Mouse (Mus musculus) adrenal gland, adult 2 months (tissue): ENCODE results near the gene Edn1. TPM values are rescaled to one million over a fixed set of nuclear protein-coding genes. Genes with fewer than 3 reads are reported as not detected.

Experiments used
- DNase-seq: peaks from one replicate; pipeline ENCODE4 v3.0.0; 2021
- long read RNA-seq: library from polyadenylated mRNA; stranded (forward); transcript quantifications from one replicate; pipeline ENCODE4 v2.0.0, GENCODE M21; 2021
- polyA plus RNA-seq: library from polyadenylated mRNA; depleted of rRNA; stranded (reverse); fragments of >200 nt; gene quantifications from 2 replicates; pipeline ENCODE4 v1.2.3, GENCODE M21; 2012; rRNA removed
- total RNA-seq, 2 experiments: library from RNA; stranded (reverse); gene quantifications; 2 replicates each; pipeline ENCODE4 v1.2.3; 2021

Edn1 gene
- total RNA-seq = 1 to 10 TPM; 1.1 to 1.6 TPM
- polyA plus RNA-seq = 0.30 and 0.46 TPM in 2 replicates
- long read RNA-seq, partial matches to known transcripts = 0 of 1 reads
- long read RNA-seq, other reads (novel, unspliced or antisense) = 0 of 1 reads

DNA sequence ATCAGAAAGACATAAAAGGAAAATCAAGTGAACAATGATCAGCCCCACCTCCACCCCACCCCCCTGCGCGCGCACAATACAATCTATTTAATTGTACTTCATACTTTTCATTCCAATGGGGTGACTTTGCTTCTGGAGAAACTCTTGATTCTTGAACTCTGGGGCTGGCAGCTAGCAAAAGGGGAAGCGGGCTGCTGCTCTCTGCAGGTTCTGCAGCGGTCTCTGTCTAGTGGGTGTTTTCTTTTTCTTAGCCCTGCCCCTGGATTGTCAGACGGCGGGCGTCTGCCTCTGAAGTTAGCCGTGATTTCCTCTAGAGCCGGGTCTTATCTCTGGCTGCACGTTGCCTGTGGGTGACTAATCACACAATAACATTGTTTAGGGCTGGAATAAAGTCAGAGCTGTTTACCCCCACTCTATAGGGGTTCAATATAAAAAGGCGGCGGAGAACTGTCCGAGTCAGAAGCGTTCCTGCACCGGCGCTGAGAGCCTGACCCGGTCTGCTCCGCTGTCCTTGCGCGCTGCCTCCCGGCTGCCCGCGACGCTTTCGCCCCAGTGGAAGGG, at the start of gene Edn1:
Edn1 (plus strand) TSS at position 316 of the 561 bp plus-strand sequence.
- peak; percentile 72 for DNase-seq

- DNase-seq = no peak
Measured at GRCm38 (mm10) chr13:42253821-42254220, 47.5 kb upstream of the Edn1 start.

- DNase-seq = no peak
Measured at GRCm38 (mm10) chr13:42255105-42255504, 46.2 kb upstream of the Edn1 start.

GRCm38 (mm10) chr13:42258422-42258821, 42.9 kb upstream of the Edn1 start:
- DNase-seq = peak; percentile 9

DNA sequence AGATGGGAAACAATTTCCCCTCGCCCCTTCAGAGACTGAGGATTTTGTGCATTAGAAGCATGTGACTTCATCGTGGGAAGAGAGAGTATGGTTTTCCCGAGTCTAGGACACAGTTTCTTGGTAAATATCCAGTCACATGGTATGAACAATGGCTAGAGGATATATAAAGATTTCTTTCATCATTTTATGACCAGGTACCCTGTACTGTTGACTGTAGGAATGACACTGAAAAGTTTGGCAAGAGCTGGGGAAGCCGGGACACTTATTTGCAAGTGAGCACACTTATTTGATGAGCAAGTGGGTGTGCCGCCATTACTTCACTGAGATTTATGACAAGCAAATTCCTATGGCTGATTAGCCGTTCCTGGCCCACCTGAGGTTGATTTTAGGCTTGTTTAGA, 40.6 kb upstream of the Edn1 start:
- DNase-seq = no peak

GRCm38 (mm10) chr13:42270051-42270450, 31.2 kb upstream of the Edn1 start:
- DNase-seq = no peak

GRCm38 (mm10) chr13:42276774-42277454, 24.4 kb upstream of the Edn1 start:
- DNase-seq = no peak

DNA sequence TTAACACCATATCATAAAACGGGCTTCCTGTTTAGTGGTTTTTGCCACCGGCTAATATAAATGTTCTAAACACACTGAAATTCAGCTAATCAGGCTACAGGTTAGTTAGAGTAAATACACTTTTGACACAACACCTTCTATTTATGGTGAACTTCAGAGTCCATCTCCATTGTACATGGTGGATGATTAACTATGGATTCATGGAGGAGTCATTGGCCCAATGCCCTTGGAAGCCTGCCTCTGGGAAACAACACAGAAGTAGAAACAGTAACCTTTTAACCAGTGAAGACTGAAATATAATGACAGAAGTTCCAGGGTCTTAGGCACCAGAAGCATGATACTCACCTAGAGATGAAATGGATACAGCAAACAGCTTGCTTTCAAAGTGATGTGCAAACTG, 23.5 kb upstream of the Edn1 start:
- DNase-seq = no peak

DNA sequence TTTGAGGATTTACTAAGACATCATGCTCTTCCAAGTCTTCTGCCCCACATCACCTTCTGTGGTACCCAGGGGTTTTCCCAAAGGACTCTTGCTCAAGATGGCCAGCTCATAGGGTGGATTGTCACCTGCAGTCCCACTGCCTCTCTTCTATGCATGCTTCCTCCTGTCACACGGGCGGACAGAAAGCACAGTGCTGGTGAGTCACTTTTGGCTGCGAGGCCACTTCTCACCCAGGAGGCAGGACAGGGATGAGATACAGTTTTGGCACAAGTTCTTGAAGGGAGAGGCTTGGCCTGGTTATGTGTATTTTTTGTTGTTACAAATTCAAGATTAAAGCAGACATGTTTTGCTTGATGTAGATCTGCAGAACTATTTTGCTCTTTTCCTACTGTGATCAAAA, 15.4 kb upstream of the Edn1 start:
- DNase-seq = peak; percentile 54

GRCm38 (mm10) chr13:42286768-42287167, 14.5 kb upstream of the Edn1 start:
- DNase-seq = no peak

DNA sequence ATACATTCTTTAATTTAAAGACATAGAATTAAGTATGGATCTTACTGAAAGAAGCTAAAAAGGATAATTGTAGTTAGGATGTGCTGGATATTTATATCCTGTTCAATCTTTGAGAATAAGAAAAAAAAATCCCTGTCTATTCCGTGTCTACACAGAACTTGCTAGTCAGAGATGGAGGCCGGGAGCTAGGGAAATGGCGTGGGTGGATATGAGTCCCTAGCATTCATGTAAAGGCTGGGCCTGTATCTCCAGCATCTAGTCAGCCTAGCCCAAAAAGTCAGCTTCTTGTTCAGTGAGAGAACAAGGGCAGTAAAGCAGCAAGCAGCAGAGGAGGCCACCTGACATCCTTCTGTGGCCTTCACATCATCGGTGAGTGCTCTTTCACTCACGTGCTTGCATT, 8.7 kb upstream of the Edn1 start:
- DNase-seq = no peak

- DNase-seq = peak; percentile 24
Measured at GRCm38 (mm10) chr13:42298302-42298701, 3.0 kb upstream of the Edn1 start.

- DNase-seq = no peak
Measured at GRCm38 (mm10) chr13:42298766-42299165, 2.5 kb upstream of the Edn1 start.

DNA sequence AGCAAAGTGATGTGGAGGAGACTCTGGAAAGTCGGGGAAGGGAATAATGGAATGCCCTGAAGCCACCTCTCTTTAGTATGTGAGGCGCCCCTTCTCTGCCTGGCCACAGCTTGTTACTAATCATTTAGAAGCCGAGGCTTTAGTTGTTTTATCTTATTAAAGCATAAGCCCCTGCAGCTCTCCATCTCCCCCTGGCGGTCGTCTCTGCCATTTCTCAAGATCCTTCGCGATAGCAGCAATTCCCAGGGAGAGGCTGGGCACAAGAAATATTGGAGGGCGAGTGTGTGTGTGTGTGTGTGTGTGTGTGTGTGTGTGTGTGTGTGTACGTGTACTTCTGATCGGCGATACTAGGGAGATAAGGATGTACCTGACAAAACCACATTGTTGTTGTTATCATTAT, 709 bp upstream of the Edn1 start:
- DNase-seq = peak; percentile 81

- DNase-seq = no peak
Measured at GRCm38 (mm10) chr13:42301961-42302861, 935 bp downstream of the Edn1 start.

GRCm38 (mm10) chr13:42303180-42303929, 2.1 kb downstream of the Edn1 start:
- peak; percentile 25 for DNase-seq

- no peak for DNase-seq
Measured at GRCm38 (mm10) chr13:42304139-42304538, 2.9 kb downstream of the Edn1 start.

DNA sequence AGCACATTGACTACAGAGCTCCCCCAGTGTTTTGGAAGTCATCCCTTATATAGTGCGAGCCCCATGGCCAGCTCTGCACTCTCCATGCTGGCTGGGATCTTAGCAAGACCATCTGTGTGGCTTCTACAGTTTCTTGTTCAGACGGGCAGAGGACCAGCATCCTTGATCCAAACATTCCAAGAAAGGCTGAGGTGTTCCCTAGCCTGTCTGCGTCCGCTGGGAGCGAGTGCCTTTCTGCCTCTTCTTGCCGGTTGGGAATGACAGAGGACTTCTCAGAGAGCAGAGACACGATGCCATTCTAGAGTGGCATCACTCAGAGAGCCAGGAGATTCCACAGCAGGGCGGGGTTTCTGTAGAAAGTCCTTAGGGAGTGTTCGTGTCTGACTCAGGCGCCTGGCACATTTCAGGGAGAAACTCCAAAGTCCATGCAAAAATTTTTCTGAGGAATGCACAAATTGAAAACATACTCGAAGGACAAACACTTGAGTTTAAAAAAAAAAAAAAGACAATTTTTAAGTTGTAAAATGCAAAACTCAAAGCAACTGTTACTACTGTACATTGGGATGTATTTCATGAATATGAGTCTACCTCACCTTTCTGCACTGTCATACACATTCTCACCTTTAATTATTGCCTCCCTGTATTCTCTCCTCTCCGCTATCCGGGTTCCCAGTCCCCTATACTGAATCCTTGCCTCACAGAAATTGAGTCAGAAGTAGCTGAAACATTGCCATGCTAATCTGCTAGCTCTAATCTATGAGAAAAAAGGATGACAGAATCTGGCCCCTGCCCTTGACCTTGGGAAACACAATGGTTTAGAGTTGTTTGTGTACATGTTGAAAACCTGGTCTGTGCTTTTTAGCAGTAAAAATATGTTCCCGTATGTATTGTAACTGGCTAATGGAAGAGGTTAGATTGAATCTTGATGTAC, 5.9 kb downstream of the Edn1 start:
- peak; percentile 35 for DNase-seq

GRCm38 (mm10) chr13:42308368-42309103, 7.3 kb downstream of the Edn1 start:
- no peak for DNase-seq

- DNase-seq = no peak
Measured at GRCm38 (mm10) chr13:42309804-42310203, 8.5 kb downstream of the Edn1 start.
